10 mouse cellular contexts compared by ENCODE assay signal in the genomic region with DNA sequence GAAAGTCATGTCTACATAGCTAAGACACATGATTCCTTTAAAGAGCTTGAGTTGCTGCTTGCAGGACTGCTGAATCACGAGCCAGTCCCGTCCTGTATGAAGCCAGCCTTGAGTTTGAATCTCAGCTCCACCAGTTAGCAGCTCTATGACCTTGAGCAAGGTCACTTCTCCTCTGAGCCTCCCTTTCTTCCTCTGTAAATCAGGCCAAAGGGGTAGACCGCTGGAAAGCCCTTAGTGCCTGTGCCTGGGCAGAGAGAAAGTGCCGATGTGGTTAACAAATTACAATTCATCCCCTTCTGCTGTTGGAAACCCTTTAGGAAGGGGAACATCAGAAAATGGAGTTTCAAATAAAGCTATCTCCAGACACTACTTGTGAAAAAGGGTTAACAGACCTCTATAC. TPM values are rescaled to one million over a fixed set of nuclear protein-coding genes. Genes with fewer than 3 reads are reported as not detected.
DNase-seq lines count a peak whose midpoint lies in the region; ATAC-seq and TF ChIP-seq lines count a peak whose summit lies in the region.
"Had no signal": no experiment of that assay in that cellular context is flagged by ENCODE, and none has a peak within 500 bp of the region (broad histone marks: within the 10 kb centered on the region; RNA-seq: fewer than 3 reads in every experiment).

No protein-coding gene starts in this region.

- no peak for ATAC-seq in forebrain, embryonic 11.5 days (replicated peaks; ENCODE audit: low FRiP score)
- ATAC-seq in hindbrain, embryonic 16.5 days = peak; percentile 5; the same call in 1 of the 2 replicates
- ATAC-seq in stomach, embryonic 16.5 days (ENCODE audit: insufficient read depth, low FRiP score) = no peak
- no peak for ATAC-seq in megakaryocyte, adult 5-6 weeks (ENCODE audit: poor library complexity, severe bottlenecking)

- WGBS in forebrain, embryonic 11.5 days = 35% methylated on average over 4 of the region's 4 CpGs
- WGBS in hindbrain, embryonic 16.5 days = 38% methylated on average over 4 of the region's 4 CpGs
- 43% methylated on average over 4 of the region's 4 CpGs for WGBS in stomach, embryonic 16.5 days

- H3K4me2 ChIP-seq in forebrain, embryonic 11.5 days (ENCODE audit: low read depth, low read length, severe bottlenecking) = peak overlapping the region; percentile 68
- H3K4me2 ChIP-seq in hindbrain, embryonic 16.5 days (ENCODE audit: low read length) = peak overlapping the region; percentile 78
- peak overlapping the region; percentile 44 for H3K4me2 ChIP-seq in stomach, embryonic 16.5 days (ENCODE audit: low read depth, low read length)

- peak overlapping the region; percentile 75 for H3K9ac ChIP-seq in forebrain, embryonic 11.5 days (ENCODE audit: low read length)
- peak overlapping the region; percentile 91 for H3K9ac ChIP-seq in hindbrain, embryonic 16.5 days (ENCODE audit: low read depth, low read length)
- H3K9ac ChIP-seq in stomach, embryonic 16.5 days (ENCODE audit: low read length) = no peak overlapping the region

- TF ChIP-seq CTCF in left cerebral cortex, adult 2 months (IDR thresholded peaks at IDR 0.05) = no peak

- peaks cover 3% of the 10 kb centered on the region; the same call in 1 of the 2 replicates for H3K27me3 ChIP-seq in forebrain, embryonic 11.5 days (ENCODE audit: control insufficient read depth, insufficient read depth, low read length)
- H3K27me3 ChIP-seq in hindbrain, embryonic 16.5 days (replicated peaks; ENCODE audit: control insufficient read depth, insufficient read depth, low read length) = no peaks in the 10 kb centered on the region
- no peaks in the 10 kb centered on the region for H3K27me3 ChIP-seq in stomach, embryonic 16.5 days (ENCODE audit: control insufficient read depth, insufficient read depth, low read length)

- intact Hi-C loops in left cerebral cortex, adult 2 months (cut with DNase I) = no loop called here

- DNase-seq in left cerebral cortex, adult 2 months (ENCODE audit: extremely low spot score in 1 of 2, low spot score in 2 of 2) = no peak
- no peak for DNase-seq in left cerebral cortex, adult 8-10 months (ENCODE audit: low spot score in 2 of 2)
- no peak for DNase-seq in forebrain, embryonic 11.5 days (ENCODE audit: low spot score)
- DNase-seq in layer of hippocampus, postnatal 36 days = no peak

- peak overlapping the region; percentile 89 for H3K4me3 ChIP-seq in left cerebral cortex, adult 2 months
- H3K4me3 ChIP-seq in forebrain, embryonic 11.5 days (ENCODE audit: low read depth, low read length) = peak overlapping the region; percentile 54
- peak overlapping the region; percentile 80 for H3K4me3 ChIP-seq in hindbrain, embryonic 16.5 days (ENCODE audit: low read length)
- peak overlapping the region; percentile 37 for H3K4me3 ChIP-seq in stomach, embryonic 16.5 days (replicated peaks; ENCODE audit: low read length)

- H3K9me3 ChIP-seq in forebrain, embryonic 11.5 days (ENCODE audit: control insufficient read depth, low read length) = no peaks in the 10 kb centered on the region
- H3K9me3 ChIP-seq in hindbrain, embryonic 16.5 days (ENCODE audit: control insufficient read depth, low read length) = no peaks in the 10 kb centered on the region
- H3K9me3 ChIP-seq in stomach, embryonic 16.5 days (replicated peaks; ENCODE audit: control insufficient read depth, low read length) = no peaks in the 10 kb centered on the region

- H3K36me3 ChIP-seq in forebrain, embryonic 11.5 days (ENCODE audit: control insufficient read depth, insufficient read depth, low read length) = no peaks in the 10 kb centered on the region
- H3K36me3 ChIP-seq in hindbrain, embryonic 16.5 days (ENCODE audit: control insufficient read depth, insufficient read depth, low read length) = no peaks in the 10 kb centered on the region
- H3K36me3 ChIP-seq in stomach, embryonic 16.5 days (ENCODE audit: control insufficient read depth, insufficient read depth, low read length) = no peaks in the 10 kb centered on the region

- H3K27ac ChIP-seq in left cerebral cortex, adult 2 months = peak overlapping the region; percentile 77
- no peak overlapping the region for H3K27ac ChIP-seq in forebrain, embryonic 11.5 days (ENCODE audit: low read depth, low read length)
- H3K27ac ChIP-seq in hindbrain, embryonic 16.5 days (ENCODE audit: low read depth, low read length) = peak overlapping the region; percentile 89
- H3K27ac ChIP-seq in stomach, embryonic 16.5 days (ENCODE audit: low read length) = no peak overlapping the region

- H3K4me1 ChIP-seq in forebrain, embryonic 11.5 days (replicated peaks; ENCODE audit: control insufficient read depth, insufficient read depth, low read length) = no peaks in the 10 kb centered on the region
- H3K4me1 ChIP-seq in hindbrain, embryonic 16.5 days (ENCODE audit: control insufficient read depth, insufficient read depth, low read depth, low read length) = peaks cover 26% of the 10 kb centered on the region
- H3K4me1 ChIP-seq in stomach, embryonic 16.5 days (ENCODE audit: control insufficient read depth, insufficient read depth, low read length) = no peaks in the 10 kb centered on the region

RNA-seq across cellular contexts. Expression of gene Gdap1l1, which starts 0.5 kb away (rescaled TPM):
- total RNA-seq in left cerebral cortex, adult 2 months (2021) = 10 to 100 TPM; 67.7 to 70.7 TPM
- total RNA-seq in left cerebral cortex, adult 8-10 months (2022) = 10 to 100 TPM; 61.0 to 66.6 (median 63.2) TPM
- 28.8 and 31.1 TPM in 2 replicates for polyA plus RNA-seq in forebrain, embryonic 11.5 days (2014; fragmentation: Nextera tagmentation; extraction: Ambion mirVana)
- polyA plus RNA-seq in hindbrain, embryonic 16.5 days (2015; fragmentation: Nextera tagmentation; extraction: Ambion mirVana) = 139 and 147 TPM in 2 replicates
- 5.2 and 5.3 TPM in 2 replicates for polyA plus RNA-seq in stomach, embryonic 16.5 days (2015; fragmentation: Nextera tagmentation; extraction: Ambion mirVana)
- total RNA-seq in layer of hippocampus, postnatal 36 days (2021) = 10 to 100 TPM; 62.0 to 72.9 TPM
- total RNA-seq in megakaryocyte, adult 5-6 weeks (2015) = not detected in 2 replicates
- not detected in 2 replicates for total RNA-seq in megakaryocyte, adult 5-6 weeks (2017)
- total RNA-seq: liver, adult 2 months had no signal
- polyA plus RNA-seq: liver, adult 2 months had no signal

RNA-seq across cellular contexts. Expression of gene Oser1, which starts 13.3 kb away (rescaled TPM):
- total RNA-seq in left cerebral cortex, adult 2 months (2021) = 10 to 100 TPM; 20.7 to 23.8 TPM
- 10 to 100 TPM; 21.1 to 27.5 (median 27.1) TPM for total RNA-seq in left cerebral cortex, adult 8-10 months (2022)
- polyA plus RNA-seq in forebrain, embryonic 11.5 days (2014; fragmentation: Nextera tagmentation; extraction: Ambion mirVana) = 80.7 and 85.5 TPM in 2 replicates
- polyA plus RNA-seq in hindbrain, embryonic 16.5 days (2015; fragmentation: Nextera tagmentation; extraction: Ambion mirVana) = 70.6 and 72.2 TPM in 2 replicates
- polyA plus RNA-seq in stomach, embryonic 16.5 days (2015; fragmentation: Nextera tagmentation; extraction: Ambion mirVana) = 79.0 and 86.1 TPM in 2 replicates
- 10 to 100 TPM; 19.0 to 19.5 TPM for total RNA-seq in layer of hippocampus, postnatal 36 days (2021)
- 85.9 and 98.4 TPM in 2 replicates for total RNA-seq in megakaryocyte, adult 5-6 weeks (2015)
- 93.7 and 107 TPM in 2 replicates for total RNA-seq in megakaryocyte, adult 5-6 weeks (2017)

RNA-seq across cellular contexts. Expression of gene Fitm2, which starts 34.6 kb away (rescaled TPM):
- 10 to 100 TPM; 19.2 to 20.2 TPM for total RNA-seq in left cerebral cortex, adult 2 months (2021)
- 10 to 100 TPM; 16.7 to 19.4 (median 17.9) TPM for total RNA-seq in left cerebral cortex, adult 8-10 months (2022)
- polyA plus RNA-seq in forebrain, embryonic 11.5 days (2014; fragmentation: Nextera tagmentation; extraction: Ambion mirVana) = 11.3 and 12.5 TPM in 2 replicates
- polyA plus RNA-seq in hindbrain, embryonic 16.5 days (2015; fragmentation: Nextera tagmentation; extraction: Ambion mirVana) = 18.0 and 18.2 TPM in 2 replicates
- 11.6 and 12.1 TPM in 2 replicates for polyA plus RNA-seq in stomach, embryonic 16.5 days (2015; fragmentation: Nextera tagmentation; extraction: Ambion mirVana)
- total RNA-seq in layer of hippocampus, postnatal 36 days (2021) = 10 to 100 TPM; 19.2 to 20.9 TPM
- 0.36 and 1.1 TPM in 2 replicates for total RNA-seq in megakaryocyte, adult 5-6 weeks (2015)
- total RNA-seq in megakaryocyte, adult 5-6 weeks (2017) = 0.94 and 1.7 TPM in 2 replicates

RNA-seq across cellular contexts. Expression of gene Jph2, which starts 40.0 kb away (rescaled TPM):
- under 1 TPM; 0.63 to 0.81 TPM for total RNA-seq in left cerebral cortex, adult 2 months (2021)
- total RNA-seq in left cerebral cortex, adult 8-10 months (2022) = under 1 TPM; 0.49 to 0.85 (median 0.71) TPM
- 0.08 and 0.25 TPM in 2 replicates for polyA plus RNA-seq in forebrain, embryonic 11.5 days (2014; fragmentation: Nextera tagmentation; extraction: Ambion mirVana)
- polyA plus RNA-seq in hindbrain, embryonic 16.5 days (2015; fragmentation: Nextera tagmentation; extraction: Ambion mirVana) = 1.0 TPM in 2 replicates
- 8.5 and 11.2 TPM in 2 replicates for polyA plus RNA-seq in stomach, embryonic 16.5 days (2015; fragmentation: Nextera tagmentation; extraction: Ambion mirVana)
- total RNA-seq in layer of hippocampus, postnatal 36 days (2021) = under 1 TPM; 0.45 to 0.63 TPM
- total RNA-seq in megakaryocyte, adult 5-6 weeks (2015) = not detected in 2 replicates
- not detected in 2 replicates for total RNA-seq in megakaryocyte, adult 5-6 weeks (2017)

RNA-seq across cellular contexts. Expression of gene R3hdml, which starts 54.3 kb away (rescaled TPM):
- not detected for total RNA-seq in left cerebral cortex, adult 2 months (2021)
- total RNA-seq in left cerebral cortex, adult 8-10 months (2022) = not detected
- polyA plus RNA-seq in forebrain, embryonic 11.5 days (2014; fragmentation: Nextera tagmentation; extraction: Ambion mirVana) = not detected in 2 replicates
- polyA plus RNA-seq in hindbrain, embryonic 16.5 days (2015; fragmentation: Nextera tagmentation; extraction: Ambion mirVana) = 0.34 and 1.0 TPM in 2 replicates
- not detected in 2 replicates for polyA plus RNA-seq in stomach, embryonic 16.5 days (2015; fragmentation: Nextera tagmentation; extraction: Ambion mirVana)
- not detected for total RNA-seq in layer of hippocampus, postnatal 36 days (2021)
- total RNA-seq in megakaryocyte, adult 5-6 weeks (2015) = not detected in 2 replicates
- total RNA-seq in megakaryocyte, adult 5-6 weeks (2017) = not detected in 2 replicates
- total RNA-seq: liver, adult 2 months had no signal
- polyA plus RNA-seq: heart, embryonic 16.5 days; liver, adult 2 months; urinary bladder, adult 2 months had no signal

Comparison
In these comparisons a context has a peak if more than half of its experiments do, and no peak if none do; other contexts are left out.
1. H3K27ac ChIP-seq: peak in left cerebral cortex, adult 2 months (single experiment) and hindbrain, embryonic 16.5 days (single experiment); none in forebrain, embryonic 11.5 days (single experiment) and stomach, embryonic 16.5 days (single experiment).
2. H3K4me3 ChIP-seq: peak in every context shown above with its lines; median percentile 89 in left cerebral cortex, adult 2 months; 80 in hindbrain, embryonic 16.5 days; 54 in forebrain, embryonic 11.5 days; 37 in stomach, embryonic 16.5 days.
3. RNA of gene Gdap1l1, which starts 0.5 kb away (total RNA-seq): 62.0 to 72.9 TPM in layer of hippocampus, postnatal 36 days, 67.7 to 70.7 TPM in left cerebral cortex, adult 2 months and 61.0 to 66.6 TPM in left cerebral cortex, adult 8-10 months; not detected in megakaryocyte, adult 5-6 weeks; every median in the first group is over 10 times any median in the second.
4. RNA of gene Fitm2, which starts 34.6 kb away (total RNA-seq): 19.2 to 20.9 TPM in layer of hippocampus, postnatal 36 days, 19.2 to 20.2 TPM in left cerebral cortex, adult 2 months and 16.7 to 19.4 TPM in left cerebral cortex, adult 8-10 months; 0.36 to 1.7 TPM in megakaryocyte, adult 5-6 weeks; every median in the first group is over 4 times any median in the second.
5. Peak in every context shown above with its lines, with median percentiles within 50 percentile points of each other: H3K4me2 ChIP-seq.